Comparison of ENCODE assay signal across 36 mouse cellular contexts in genomic region chr4:123220637-123221036, GRCm38 (mm10). TPM values are rescaled to one million over a fixed set of nuclear protein-coding genes. Genes with fewer than 3 reads are reported as not detected.
A peak's percentile ranks its signal among the peaks of the same experiment; 100 is the strongest.
DNase-seq lines count a peak whose midpoint lies in the region; ATAC-seq and TF ChIP-seq lines count a peak whose summit lies in the region.
"Had no signal": no experiment of that assay in that cellular context is flagged by ENCODE, and none has a peak within 500 bp of the region (broad histone marks: within the 10 kb centered on the region; RNA-seq: fewer than 3 reads in every experiment).

No protein-coding gene starts in this region.

- 67% methylated on average over 4 of the region's 4 CpGs for WGBS in heart, embryonic 16.5 days
- 64% methylated on average over 4 of the region's 4 CpGs for WGBS in heart, adult 2 months

- TF ChIP-seq POLR2A in heart, adult 2 months (IDR thresholded peaks at IDR 0.05; ENCODE audit: insufficient read depth, low read depth, low read length), result no peak

- H3K27me3 ChIP-seq in heart, embryonic 16.5 days (ENCODE audit: control insufficient read depth, insufficient read depth, low read length), result peaks cover 3% of the 10 kb centered on the region; the same call in 1 of the 2 replicates
- H3K27me3 ChIP-seq in heart, adult 2 months (ENCODE audit: control insufficient read depth, insufficient read depth, low read length), result no peaks in the 10 kb centered on the region
- H3K27me3 ChIP-seq: neural tube, embryonic 12.5 days had no signal

- 0 out of 2 replicates have a peak, but pooled peaks cover 2% of the 10 kb centered on the region for H3K9me3 ChIP-seq in heart, embryonic 16.5 days (replicated peaks; ENCODE audit: control insufficient read depth, low read length)
- H3K9me3 ChIP-seq: forebrain, embryonic 12.5 days; heart, embryonic 13.5 days; limb, embryonic 10.5 days; limb, embryonic 15.5 days; megakaryocyte, embryonic 14.5 days; midbrain, embryonic 12.5 days; neural tube, embryonic 12.5 days had no signal

- intact Hi-C loops in heart, adult 2 months (cut with DNase I), result no loop called here

- TF ChIP-seq CTCF in heart, adult 2 months (IDR thresholded peaks at IDR 0.05), result no peak

- H3K27ac ChIP-seq in heart, embryonic 16.5 days (ENCODE audit: low read length), result no peak overlapping the region
- H3K27ac ChIP-seq in heart, adult 2 months, result no peak overlapping the region; the same call in 1 of the 2 replicates
- H3K27ac ChIP-seq: forebrain, embryonic 12.5 days; heart, embryonic 13.5 days; hindbrain, embryonic 14.5 days; limb, embryonic 10.5 days; limb, embryonic 15.5 days; midbrain, embryonic 12.5 days; neural tube, embryonic 12.5 days had no signal

- TF ChIP-seq EP300 in heart, adult 2 months (IDR thresholded peaks at IDR 0.05; ENCODE audit: insufficient read depth, low read depth, low read length), result no peak

- no peak overlapping the region for H3K4me2 ChIP-seq in heart, embryonic 16.5 days (ENCODE audit: low read depth, low read length)
- H3K4me2 ChIP-seq: forebrain, embryonic 12.5 days; heart, embryonic 13.5 days; hindbrain, embryonic 14.5 days; limb, embryonic 15.5 days; midbrain, embryonic 12.5 days; neural tube, embryonic 12.5 days had no signal

- H3K9ac ChIP-seq in heart, embryonic 16.5 days (ENCODE audit: low read length), result peak overlapping the region; percentile 27; the same call in 1 of the 2 replicates
- no peak overlapping the region for H3K9ac ChIP-seq in heart, adult 2 months (ENCODE audit: low read depth, low read length)
- H3K9ac ChIP-seq: forebrain, embryonic 12.5 days; forebrain, postnatal 0 days; heart, embryonic 13.5 days; hindbrain, embryonic 14.5 days; limb, embryonic 15.5 days; midbrain, embryonic 12.5 days; neural tube, embryonic 12.5 days had no signal

- H3K4me1 ChIP-seq in heart, embryonic 16.5 days (ENCODE audit: control insufficient read depth, insufficient read depth, low read length), result peaks cover 8% of the 10 kb centered on the region; the same call in 1 of the 2 replicates
- peaks cover 6% of the 10 kb centered on the region; the same call in 1 of the 2 replicates for H3K4me1 ChIP-seq in heart, adult 2 months (ENCODE audit: control insufficient read depth, insufficient read depth, low read length)
- H3K4me1 ChIP-seq: limb, embryonic 15.5 days; midbrain, embryonic 12.5 days had no signal

- H3K79me2 ChIP-seq in heart, adult 2 months (replicated peaks; ENCODE audit: control insufficient read depth, insufficient read depth, low read length), result no peaks in the 10 kb centered on the region

- no peaks in the 10 kb centered on the region for H3K36me3 ChIP-seq in heart, embryonic 16.5 days (ENCODE audit: control insufficient read depth, insufficient read depth)
- H3K36me3 ChIP-seq in heart, adult 2 months (ENCODE audit: control insufficient read depth, insufficient read depth, low read length), result no peaks in the 10 kb centered on the region
- H3K36me3 ChIP-seq: forebrain, embryonic 12.5 days; heart, embryonic 13.5 days; limb, embryonic 10.5 days; limb, embryonic 15.5 days; midbrain, embryonic 12.5 days; neural tube, embryonic 12.5 days had no signal

- DNase-seq in heart, adult 2 months, result no peak
- DNase-seq in ovary, adult 18-20 months (ENCODE audit: low spot score), result peak; percentile 71
- no peak for DNase-seq in ovary, postnatal 14 days (ENCODE audit: low spot score)
- DNase-seq in adrenal gland, postnatal 10 days, result peak; percentile 74
- DNase-seq in cerebellum, postnatal 4 days (ENCODE audit: low spot score in 2 of 2), result no peak
- DNase-seq: cerebellum, adult 18-20 months; cerebellum, postnatal 10 days; forebrain, postnatal 0 days; gastrocnemius, postnatal 10 days; kidney, adult 9 months; kidney, postnatal 10 days; lung, postnatal 4 days; right cerebral cortex, postnatal 25 days; thymus, postnatal 14 days had no signal

- no peak overlapping the region for H3K4me3 ChIP-seq in heart, embryonic 16.5 days (ENCODE audit: low read length)
- no peak overlapping the region for H3K4me3 ChIP-seq in heart, adult 2 months
- H3K4me3 ChIP-seq: erythroblast, embryonic 14.5 days; forebrain, embryonic 12.5 days; heart, embryonic 13.5 days; limb, embryonic 10.5 days; limb, embryonic 15.5 days; megakaryocyte, embryonic 14.5 days; midbrain, embryonic 12.5 days; myocyte; neural tube, embryonic 12.5 days had no signal

- ATAC-seq in heart, embryonic 16.5 days (replicated peaks; ENCODE audit: extremely low read depth, insufficient read depth, low FRiP score), result no peak
- no peak for ATAC-seq in erythroid progenitor cell, adult 5-6 weeks (replicated peaks; ENCODE audit: low FRiP score, poor library complexity, severe bottlenecking)
- ATAC-seq: activated CD4-positive, CD25-positive, alpha-beta regulatory T cell, adult 4 months; intestine, postnatal 0 days had no signal

RNA-seq across cellular contexts. Expression of gene Heyl, which starts 12.7 kb away (rescaled TPM):
- polyA plus RNA-seq in heart, embryonic 16.5 days (2015; fragmentation: Nextera tagmentation; extraction: Ambion mirVana), result 13.2 and 13.9 TPM in 2 replicates
- total RNA-seq in heart, adult 2 months (2021), result 10 to 100 TPM; 15.8 to 16.5 TPM
- polyA plus RNA-seq in heart, adult 2 months (2012; rRNA removed), result 16.8 and 21.3 TPM in 2 replicates
- total RNA-seq in adrenal gland, postnatal 10 days (2021), result 10 to 100 TPM; 19.5 to 21.0 TPM
- total RNA-seq in erythroid progenitor cell, adult 5-6 weeks (2015; ENCODE audit: low replicate concordance), result 0.72 TPM in 1 of 2 replicates, not detected in the other
- total RNA-seq in erythroid progenitor cell, adult 5-6 weeks (2017; ENCODE audit: low replicate concordance), result 0.13 TPM in 1 of 2 replicates, not detected in the other
- total RNA-seq: CH12.LX; ES-E14; hematopoietic stem cell, adult 5-6 weeks had no signal
- polyA plus RNA-seq: activated CD4-positive, CD25-positive, alpha-beta regulatory T cell, adult 4 months; erythroblast, embryonic 14.5 days had no signal

RNA-seq across cellular contexts. Expression of gene Nt5c1a, which starts 19.3 kb away (rescaled TPM):
- polyA plus RNA-seq in heart, embryonic 16.5 days (2015; fragmentation: Nextera tagmentation; extraction: Ambion mirVana), result 1.4 and 1.7 TPM in 2 replicates
- total RNA-seq in heart, adult 2 months (2021), result 10 to 100 TPM; 50.8 to 57.6 TPM
- polyA plus RNA-seq in heart, adult 2 months (2012; rRNA removed), result 19.6 and 41.6 TPM in 2 replicates
- total RNA-seq in adrenal gland, postnatal 10 days (2021), result 10 to 100 TPM; 13.2 to 21.7 TPM
- total RNA-seq in erythroid progenitor cell, adult 5-6 weeks (2015; ENCODE audit: low replicate concordance), result not detected in 2 replicates
- total RNA-seq in erythroid progenitor cell, adult 5-6 weeks (2017; ENCODE audit: low replicate concordance), result not detected in 2 replicates
- total RNA-seq: CH12.LX; ES-E14; hematopoietic stem cell, adult 5-6 weeks had no signal
- polyA plus RNA-seq: activated CD4-positive, CD25-positive, alpha-beta regulatory T cell, adult 4 months; C2C12; embryonic facial prominence, embryonic 14.5 days; erythroblast, embryonic 14.5 days; forebrain, embryonic 12.5 days; hindbrain, embryonic 14.5 days; intestine, postnatal 0 days; limb, embryonic 10.5 days; limb, embryonic 15.5 days; liver, embryonic 16.5 days; lung, embryonic 16.5 days; midbrain, embryonic 12.5 days; myocyte; stomach, embryonic 16.5 days had no signal

RNA-seq across cellular contexts. Expression of gene Hpcal4, which starts 37.6 kb away (rescaled TPM):
- polyA plus RNA-seq in heart, embryonic 16.5 days (2015; fragmentation: Nextera tagmentation; extraction: Ambion mirVana), result 0.33 and 0.84 TPM in 2 replicates
- total RNA-seq in heart, adult 2 months (2021), result under 1 TPM; 0.09 to 0.10 TPM
- polyA plus RNA-seq in heart, adult 2 months (2012; rRNA removed), result 0.35 and 0.38 TPM in 2 replicates
- total RNA-seq in adrenal gland, postnatal 10 days (2021), result 1 to 10 TPM; 5.0 to 10.0 TPM
- not detected in 2 replicates for total RNA-seq in erythroid progenitor cell, adult 5-6 weeks (2015; ENCODE audit: low replicate concordance)
- total RNA-seq in erythroid progenitor cell, adult 5-6 weeks (2017; ENCODE audit: low replicate concordance), result not detected in 2 replicates
- total RNA-seq: CH12.LX; hematopoietic stem cell, adult 5-6 weeks had no signal
- polyA plus RNA-seq: activated CD4-positive, CD25-positive, alpha-beta regulatory T cell, adult 4 months; C2C12; erythroblast, embryonic 14.5 days; liver, embryonic 16.5 days; myocyte had no signal

RNA-seq across cellular contexts. Expression of gene Pabpc4, which starts 41.5 kb away (rescaled TPM):
- 55.0 and 60.5 TPM in 2 replicates for polyA plus RNA-seq in heart, embryonic 16.5 days (2015; fragmentation: Nextera tagmentation; extraction: Ambion mirVana)
- 100 to 1,000 TPM; 336 to 376 TPM for total RNA-seq in heart, adult 2 months (2021)
- 207 and 299 TPM in 2 replicates for polyA plus RNA-seq in heart, adult 2 months (2012; rRNA removed)
- 100 to 1,000 TPM; 102 to 143 TPM for total RNA-seq in adrenal gland, postnatal 10 days (2021)
- 390 and 415 TPM in 2 replicates for total RNA-seq in erythroid progenitor cell, adult 5-6 weeks (2015; ENCODE audit: low replicate concordance)
- 408 and 429 TPM in 2 replicates for total RNA-seq in erythroid progenitor cell, adult 5-6 weeks (2017; ENCODE audit: low replicate concordance)

Comparison
In these comparisons a context has a peak if more than half of its experiments do, and no peak if none do; other contexts are left out.
1. DNase-seq: peak in ovary, adult 18-20 months (single experiment) and adrenal gland, postnatal 10 days (single experiment); none in heart, adult 2 months (0 of 2), ovary, postnatal 14 days (single experiment) and cerebellum, postnatal 4 days (0 of 2).
2. RNA of gene Heyl, which starts 12.7 kb away (total RNA-seq): 19.5 to 21.0 TPM in adrenal gland, postnatal 10 days and 15.8 to 16.5 TPM in heart, adult 2 months; 0.13 to 0.72 TPM in erythroid progenitor cell, adult 5-6 weeks; every median in the first group is over 4 times any median in the second.
3. RNA of gene Nt5c1a, which starts 19.3 kb away (total RNA-seq): 50.8 to 57.6 TPM in heart, adult 2 months and 13.2 to 21.7 TPM in adrenal gland, postnatal 10 days; not detected in erythroid progenitor cell, adult 5-6 weeks; every median in the first group is over 10 times any median in the second.
4. RNA of gene Hpcal4, which starts 37.6 kb away (total RNA-seq): 5.0 to 10.0 TPM in adrenal gland, postnatal 10 days; 0.09 to 0.10 TPM in heart, adult 2 months and not detected in erythroid progenitor cell, adult 5-6 weeks; every median in the first group is over 4 times any median in the second.